Mouse (Mus musculus): ENCODE data around the gene Idh1. TPM values are rescaled to one million over a fixed set of nuclear protein-coding genes. Genes with fewer than 3 reads are reported as not detected.
"Not testable (repeated sequence)": the region's sequence is repeated elsewhere in the genome, so short reads cannot be mapped to it uniquely, and the experiment has no call there.

Idh1 gene
- 175 and 180 TPM in 2 replicates for polyA plus RNA-seq (2016; fragmentation: Nextera tagmentation; extraction: Ambion mirVana)

DNA sequence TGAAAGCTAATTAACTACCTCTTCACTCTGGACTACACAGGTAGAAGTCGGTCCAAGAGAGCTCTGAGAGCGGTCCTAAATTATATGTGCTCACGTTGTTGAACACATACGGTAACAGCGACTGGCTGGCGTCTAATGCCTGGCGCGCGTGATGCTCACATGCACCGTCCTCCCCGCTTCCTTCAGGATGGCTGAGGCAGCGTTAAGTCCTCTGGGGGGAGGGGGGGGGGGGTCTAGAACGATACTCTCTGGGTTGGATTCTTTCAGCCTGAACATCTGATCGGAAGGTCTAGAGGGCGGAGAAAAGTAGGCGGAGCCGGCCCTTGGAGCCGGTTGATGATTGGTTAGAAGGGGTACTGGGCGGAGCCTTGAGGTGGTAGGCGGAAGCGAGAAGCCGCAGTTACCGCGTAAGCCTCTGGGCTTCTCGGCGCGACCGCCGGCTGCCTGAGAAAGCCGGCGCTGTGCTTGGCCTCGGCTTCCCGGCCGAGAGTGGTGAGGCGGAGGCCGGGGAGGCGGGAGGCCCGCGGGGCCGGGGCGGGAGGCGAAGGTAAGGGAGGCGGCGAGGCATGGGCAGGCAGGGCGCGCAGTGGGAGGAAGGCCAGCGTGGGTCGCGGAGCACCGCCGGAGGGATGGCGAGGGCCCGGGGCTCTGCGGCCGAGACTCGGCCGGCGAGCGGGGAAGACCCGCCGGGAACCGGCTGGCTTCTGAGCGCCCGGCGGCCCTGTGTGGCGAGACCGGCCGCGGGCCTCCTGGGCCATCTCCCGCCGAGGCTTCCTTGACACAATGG, at the start of gene Idh1, which contains the start of gene Pikfyve:
Gene Idh1, minus strand, starts transcription at position 214 of the 787 bp plus-strand sequence.
Gene Pikfyve, plus strand, starts transcription at position 397 of the 787 bp plus-strand sequence.
- H3K36me3 ChIP-seq: no peaks in the 10 kb centered on the region
- peak; percentile 94 for ATAC-seq (ENCODE audit: insufficient number of reproducible peaks, insufficient read depth, low FRiP score, low TSS enrichment)
- no peaks in the 10 kb centered on the region for H3K27me3 ChIP-seq
- no peaks in the 10 kb centered on the region for H3K9me3 ChIP-seq
- peak within 1 kb of the TSS; percentile 93 for H3K4me3 ChIP-seq
- 1% methylated on average over 70 of the region's 71 CpGs for WGBS
- H3K4me1 ChIP-seq: peaks cover 13% of the 10 kb centered on the region; the same call in 1 of the 2 replicates
- H3K27ac ChIP-seq: peak within 1 kb of the TSS; percentile 86
- H3K9ac ChIP-seq: peak within 1 kb of the TSS; percentile 87
- peak within 1 kb of the TSS; percentile 79 for H3K4me2 ChIP-seq (replicated peaks)

DNA sequence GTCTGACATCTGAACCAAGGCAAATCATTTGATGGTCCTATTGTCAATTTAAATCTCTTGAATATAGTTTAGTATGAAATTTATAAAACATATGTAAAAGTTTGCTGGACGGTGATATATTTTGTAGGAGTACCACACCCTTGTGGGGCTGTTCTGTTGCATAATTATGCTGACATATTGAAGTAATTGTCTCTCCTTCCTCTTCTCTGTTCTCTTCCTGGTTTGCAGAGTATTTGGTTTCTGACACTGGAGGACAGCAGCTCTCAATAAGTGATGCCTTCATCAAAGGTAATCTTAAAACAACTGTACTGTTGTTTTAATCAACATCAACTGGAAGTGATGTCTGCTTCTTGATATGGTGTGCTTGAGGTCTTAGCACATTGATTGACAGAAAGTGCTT, 44.3 kb upstream of the Idh1 start:
- no peaks in the 10 kb centered on the region for H3K9me3 ChIP-seq
- H3K4me1 ChIP-seq: no peaks in the 10 kb centered on the region
- H3K4me2 ChIP-seq (replicated peaks): no peak overlapping the region
- no peaks in the 10 kb centered on the region for H3K27me3 ChIP-seq
- ATAC-seq (ENCODE audit: insufficient number of reproducible peaks, insufficient read depth, low FRiP score, low TSS enrichment): no peak
- H3K36me3 ChIP-seq: peaks cover 10% of the 10 kb centered on the region
- no peak overlapping the region for H3K27ac ChIP-seq
- no peak overlapping the region for H3K9ac ChIP-seq
- no peak overlapping the region for H3K4me3 ChIP-seq
- WGBS: 48% methylated on average over 1 of the region's 1 CpGs

DNA sequence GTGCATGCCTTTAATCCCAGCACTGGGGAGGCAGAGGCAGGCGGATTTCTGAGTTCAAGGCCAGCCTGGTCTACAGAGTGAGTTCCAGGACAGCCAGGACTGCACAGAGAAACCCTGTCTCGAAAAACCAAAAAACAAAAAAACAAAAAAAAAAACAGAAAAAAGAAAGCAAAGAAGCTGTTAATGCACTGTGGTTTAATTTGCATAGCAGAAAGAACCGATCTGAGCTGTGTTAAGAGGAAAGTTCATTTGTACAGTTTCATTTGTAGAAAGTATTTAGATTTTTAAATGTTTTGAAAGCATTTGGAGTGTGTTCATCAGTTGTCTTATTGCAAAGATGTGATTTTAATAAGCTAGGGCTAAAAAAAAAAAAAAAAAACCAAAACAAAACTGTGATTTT, 43.5 kb upstream of the Idh1 start:
- H3K4me1 ChIP-seq; ATAC-seq (ENCODE audit: insufficient number of reproducible peaks, insufficient read depth, low FRiP score, low TSS enrichment); H3K4me2 ChIP-seq (replicated peaks); H3K27ac ChIP-seq; H3K27me3 ChIP-seq; H3K4me3 ChIP-seq; H3K9ac ChIP-seq; H3K9me3 ChIP-seq: not testable (repeated sequence)
- H3K36me3 ChIP-seq: peaks cover 10% of the 10 kb centered on the region
- 77% methylated on average over 3 of the region's 3 CpGs for WGBS

DNA sequence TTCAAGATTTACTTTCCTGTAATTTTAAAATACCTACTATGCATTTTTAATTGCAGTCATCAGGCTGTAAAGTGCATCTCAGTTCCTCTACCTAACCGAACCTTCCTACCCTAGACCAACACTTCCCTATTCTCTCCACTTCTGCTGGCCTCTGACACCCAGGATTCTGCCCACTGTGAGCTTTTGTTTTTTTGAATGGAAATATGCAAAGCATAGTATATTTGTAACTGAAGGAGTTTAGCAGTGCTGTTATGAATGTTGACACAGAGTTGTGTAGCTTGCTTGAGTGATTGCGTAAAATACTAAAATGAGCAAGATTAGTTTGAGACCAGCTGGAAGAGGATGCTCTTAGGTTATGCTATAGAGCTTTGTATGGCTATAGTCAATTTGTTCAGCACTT, 41.4 kb upstream of the Idh1 start:
- ATAC-seq (ENCODE audit: insufficient number of reproducible peaks, insufficient read depth, low FRiP score, low TSS enrichment): no peak
- H3K27ac ChIP-seq: no peak overlapping the region
- H3K36me3 ChIP-seq: peaks cover 11% of the 10 kb centered on the region
- no peak overlapping the region for H3K9ac ChIP-seq
- no peaks in the 10 kb centered on the region for H3K27me3 ChIP-seq
- no peak overlapping the region for H3K4me3 ChIP-seq
- 86% methylated on average over 2 of the region's 2 CpGs for WGBS
- no peaks in the 10 kb centered on the region for H3K9me3 ChIP-seq
- no peak overlapping the region for H3K4me2 ChIP-seq (replicated peaks)
- H3K4me1 ChIP-seq: no peaks in the 10 kb centered on the region

DNA sequence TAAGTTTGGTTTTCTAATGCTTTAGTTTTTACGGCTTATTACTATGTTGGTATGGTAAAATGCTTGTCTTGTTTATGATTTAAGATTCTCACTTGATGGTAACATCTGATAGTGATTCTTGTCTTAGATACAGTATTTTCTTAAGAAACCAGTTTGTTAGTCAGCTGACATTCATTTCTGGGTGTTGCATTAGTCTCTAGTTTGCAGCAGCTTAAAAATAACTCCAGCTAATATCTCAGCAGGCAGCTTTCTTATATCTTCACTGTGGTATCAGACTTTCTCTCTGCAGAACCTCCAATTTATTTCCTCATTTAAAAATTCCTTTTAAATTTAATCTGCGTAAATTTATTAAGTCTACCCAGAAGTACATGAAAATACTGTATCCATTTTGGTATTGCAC, 37.4 kb upstream of the Idh1 start:
- H3K4me2 ChIP-seq (replicated peaks): no peak overlapping the region
- H3K9me3 ChIP-seq: no peaks in the 10 kb centered on the region
- no peak overlapping the region for H3K9ac ChIP-seq
- no peak overlapping the region for H3K27ac ChIP-seq
- H3K4me3 ChIP-seq: no peak overlapping the region
- 96% methylated on average over 2 of the region's 2 CpGs for WGBS
- H3K27me3 ChIP-seq: no peaks in the 10 kb centered on the region
- peaks cover 22% of the 10 kb centered on the region for H3K36me3 ChIP-seq
- ATAC-seq (ENCODE audit: insufficient number of reproducible peaks, insufficient read depth, low FRiP score, low TSS enrichment): no peak
- H3K4me1 ChIP-seq: no peaks in the 10 kb centered on the region

DNA sequence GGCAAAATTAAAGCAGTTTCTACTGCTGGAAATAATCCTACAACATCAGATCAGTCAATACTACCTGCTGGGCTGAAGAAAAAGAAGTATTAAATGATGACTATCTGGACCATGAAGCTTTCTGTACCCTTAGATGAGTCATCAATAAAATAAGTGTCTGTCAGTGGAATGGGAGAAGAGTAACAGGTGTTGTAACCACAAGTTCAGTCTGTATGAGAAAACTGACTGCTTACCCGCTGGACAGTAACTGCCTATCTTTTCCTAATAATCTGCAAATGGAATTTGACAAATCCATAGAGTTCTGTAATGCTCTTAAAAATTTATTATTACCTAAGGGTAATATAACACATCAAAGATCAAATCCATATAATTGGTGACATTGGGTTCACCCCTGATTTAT, 31.7 kb upstream of the Idh1 start:
- Histone ChIP-seq H3K4me3 (no peak overlapping the region), H3K27ac (no peak overlapping the region), H3K9me3 (no peaks in the 10 kb centered on the region), H3K4me1 (no peaks in the 10 kb centered on the region), H3K36me3 (peaks cover 20% of the 10 kb centered on the region; the same call in 1 of the 2 replicates), H3K9ac (no peak overlapping the region), H3K27me3 (no peaks in the 10 kb centered on the region), H3K4me2 (replicated peaks) (no peak overlapping the region)
- no peak for ATAC-seq (ENCODE audit: insufficient number of reproducible peaks, insufficient read depth, low FRiP score, low TSS enrichment)
- 100% methylated on average over 1 of the region's 1 CpGs for WGBS

DNA sequence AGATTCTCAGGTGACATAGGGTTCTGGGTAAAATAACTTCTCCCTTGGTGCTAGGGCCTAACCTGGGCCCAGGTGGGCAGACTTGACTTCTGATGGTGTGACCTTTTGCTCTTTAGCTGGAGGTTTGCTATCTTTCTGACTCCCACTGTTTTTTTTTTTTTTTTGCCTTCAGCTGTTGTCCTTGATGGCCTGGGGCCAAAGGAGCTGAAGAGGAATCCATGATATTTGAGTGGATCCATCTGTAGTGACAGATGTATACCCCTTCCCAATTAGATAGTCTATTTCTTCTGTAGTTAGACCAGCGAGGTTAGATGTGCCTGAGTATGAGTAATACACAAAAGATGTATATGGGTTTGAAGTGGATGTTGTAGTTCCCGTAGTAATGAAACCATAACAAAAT, 31.3 kb upstream of the Idh1 start:
- H3K4me1 ChIP-seq: no peaks in the 10 kb centered on the region
- H3K9ac ChIP-seq: no peak overlapping the region
- no peaks in the 10 kb centered on the region for H3K9me3 ChIP-seq
- H3K27ac ChIP-seq: no peak overlapping the region
- peaks cover 20% of the 10 kb centered on the region; the same call in 1 of the 2 replicates for H3K36me3 ChIP-seq
- WGBS: 84% methylated on average over 2 of the region's 2 CpGs
- no peak overlapping the region for H3K4me3 ChIP-seq
- no peaks in the 10 kb centered on the region for H3K27me3 ChIP-seq
- no peak overlapping the region for H3K4me2 ChIP-seq (replicated peaks)
- no peak for ATAC-seq (ENCODE audit: insufficient number of reproducible peaks, insufficient read depth, low FRiP score, low TSS enrichment)

DNA sequence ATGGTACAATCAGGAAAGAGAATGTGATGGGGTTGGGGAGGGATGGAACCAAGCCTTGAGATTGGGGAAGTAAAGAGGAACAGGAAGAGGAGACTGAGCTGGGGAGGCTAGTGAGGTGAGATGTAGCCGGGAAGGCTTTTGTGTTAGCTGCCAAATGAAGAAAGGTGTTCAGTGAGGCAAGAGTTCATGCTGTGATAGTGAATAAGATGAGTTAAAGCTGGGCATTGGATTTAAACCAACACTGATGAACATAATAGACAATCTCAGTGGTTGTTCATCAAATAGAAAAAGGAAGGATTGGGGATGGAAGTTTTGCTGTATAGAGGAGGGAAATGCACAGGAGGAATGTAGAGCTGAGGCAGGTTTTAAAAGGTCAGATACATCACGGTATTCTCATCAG, 26.9 kb upstream of the Idh1 start:
- no peaks in the 10 kb centered on the region for H3K4me1 ChIP-seq
- no peak overlapping the region for H3K27ac ChIP-seq
- H3K27me3 ChIP-seq: no peaks in the 10 kb centered on the region
- no peak overlapping the region for H3K4me3 ChIP-seq
- peaks cover 33% of the 10 kb centered on the region for H3K36me3 ChIP-seq
- WGBS: 52% methylated on average over 2 of the region's 2 CpGs
- no peak overlapping the region for H3K4me2 ChIP-seq (replicated peaks)
- no peak overlapping the region for H3K9ac ChIP-seq
- peaks cover 13% of the 10 kb centered on the region; the same call in 1 of the 2 replicates for H3K9me3 ChIP-seq
- ATAC-seq (ENCODE audit: insufficient number of reproducible peaks, insufficient read depth, low FRiP score, low TSS enrichment): no peak

DNA sequence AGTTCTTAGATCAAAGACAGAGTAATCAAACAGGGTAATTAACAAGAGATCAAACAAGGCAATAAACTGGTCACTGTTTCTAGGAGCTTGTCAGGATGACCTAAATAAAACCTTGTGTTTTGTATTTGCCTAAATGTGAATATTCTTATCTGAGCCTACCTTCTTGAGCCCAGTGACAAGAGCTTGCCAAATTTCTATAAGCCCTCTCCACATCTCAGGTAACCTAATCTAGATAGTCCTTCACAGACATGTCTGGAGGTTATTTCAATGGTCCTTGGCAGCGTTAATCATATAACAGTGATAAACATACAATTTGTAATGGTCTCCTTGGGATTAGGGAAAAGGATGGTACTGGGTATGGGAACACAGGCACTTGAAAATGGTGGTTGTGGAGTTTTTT, 18.0 kb upstream of the Idh1 start:
- H3K4me3 ChIP-seq: no peak overlapping the region
- no peak overlapping the region for H3K4me2 ChIP-seq (replicated peaks)
- H3K27me3 ChIP-seq: no peaks in the 10 kb centered on the region
- 86% methylated on average over 1 of the region's 1 CpGs for WGBS
- H3K4me1 ChIP-seq: no peaks in the 10 kb centered on the region
- H3K9ac ChIP-seq: no peak overlapping the region
- H3K36me3 ChIP-seq: peaks cover 44% of the 10 kb centered on the region
- no peak overlapping the region for H3K27ac ChIP-seq
- no peaks in the 10 kb centered on the region for H3K9me3 ChIP-seq
- ATAC-seq (ENCODE audit: insufficient number of reproducible peaks, insufficient read depth, low FRiP score, low TSS enrichment): no peak

DNA sequence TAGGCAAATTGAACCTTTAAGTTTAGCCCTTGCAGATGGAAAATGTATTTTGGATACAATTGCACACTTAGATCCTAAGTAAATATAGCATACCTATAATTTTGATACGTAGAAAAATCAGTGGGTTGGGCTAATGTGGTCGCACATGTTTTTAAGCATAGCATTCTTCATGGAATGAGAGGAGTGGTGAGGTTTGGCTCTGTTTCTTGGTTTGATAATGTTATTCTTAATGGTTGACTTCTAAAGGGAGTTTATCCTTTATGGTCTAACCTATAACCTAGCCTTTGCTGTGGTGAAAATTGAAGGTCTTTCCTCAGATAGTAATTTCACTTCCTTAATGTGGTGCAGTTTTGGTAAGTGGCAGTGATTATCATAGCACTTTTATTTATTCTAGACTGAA, 12.6 kb upstream of the Idh1 start:
- Histone ChIP-seq H3K36me3 (peaks cover 21% of the 10 kb centered on the region), H3K27me3 (no peaks in the 10 kb centered on the region), H3K27ac (no peak overlapping the region), H3K4me1 (no peaks in the 10 kb centered on the region), H3K4me2 (replicated peaks) (no peak overlapping the region), H3K9me3 (no peaks in the 10 kb centered on the region), H3K9ac (no peak overlapping the region), H3K4me3 (no peak overlapping the region)
- 92% methylated on average over 2 of the region's 2 CpGs for WGBS
- ATAC-seq (ENCODE audit: insufficient number of reproducible peaks, insufficient read depth, low FRiP score, low TSS enrichment): no peak

DNA sequence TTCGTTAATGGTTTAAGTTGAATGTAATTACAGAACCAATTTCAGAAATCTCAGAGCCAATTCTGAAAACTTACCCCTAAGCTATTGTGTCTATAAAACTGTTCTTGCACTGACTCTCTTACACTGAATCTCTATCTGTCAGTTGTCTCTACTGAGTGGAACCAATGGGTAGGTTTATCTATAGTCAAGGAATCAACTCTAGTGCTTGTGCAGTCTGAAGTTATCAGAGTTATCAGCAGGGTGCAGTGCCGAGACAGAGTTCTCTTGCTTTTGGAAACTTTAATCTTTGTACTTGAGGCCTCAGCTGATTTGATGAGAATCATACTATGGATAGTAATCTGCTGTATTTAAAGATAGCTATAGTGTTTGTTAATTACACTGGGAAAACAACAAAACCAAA, 12.1 kb upstream of the Idh1 start:
- no peak overlapping the region for H3K4me2 ChIP-seq (replicated peaks)
- H3K4me3 ChIP-seq: no peak overlapping the region
- no peak for ATAC-seq (ENCODE audit: insufficient number of reproducible peaks, insufficient read depth, low FRiP score, low TSS enrichment)
- H3K27me3 ChIP-seq: no peaks in the 10 kb centered on the region
- no peak overlapping the region for H3K27ac ChIP-seq
- 87% methylated on average over 2 of the region's 2 CpGs for WGBS
- no peak overlapping the region for H3K9ac ChIP-seq
- H3K4me1 ChIP-seq: no peaks in the 10 kb centered on the region
- no peaks in the 10 kb centered on the region for H3K9me3 ChIP-seq
- peaks cover 17% of the 10 kb centered on the region for H3K36me3 ChIP-seq

DNA sequence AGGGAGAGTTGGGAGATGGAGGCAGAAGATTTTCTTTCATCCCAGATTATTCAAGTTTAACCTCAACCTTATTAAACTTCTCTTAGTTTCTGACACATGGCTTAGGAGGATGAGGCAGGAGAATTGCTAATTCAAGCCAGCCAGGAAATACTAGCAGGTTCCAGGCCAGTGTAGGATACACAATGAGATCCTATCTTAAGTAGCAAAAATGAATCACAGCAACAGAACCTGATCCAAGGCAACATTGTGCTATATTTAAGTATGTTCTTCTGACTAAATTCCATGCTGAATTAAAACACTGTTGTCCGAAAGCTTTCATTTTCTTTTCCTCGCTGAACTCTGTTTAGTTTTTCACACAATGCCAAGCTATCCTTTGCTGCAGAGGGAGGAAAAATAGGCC, 6.9 kb upstream of the Idh1 start:
- Histone ChIP-seq H3K27ac (no peak overlapping the region), H3K9me3 (no peaks in the 10 kb centered on the region), H3K27me3 (no peaks in the 10 kb centered on the region), H3K36me3 (peaks cover 25% of the 10 kb centered on the region), H3K4me3 (no peak overlapping the region), H3K4me2 (replicated peaks) (no peak overlapping the region), H3K4me1 (no peaks in the 10 kb centered on the region), H3K9ac (no peak overlapping the region)
- ATAC-seq (ENCODE audit: insufficient number of reproducible peaks, insufficient read depth, low FRiP score, low TSS enrichment): no peak
- WGBS: 95% methylated on average over 2 of the region's 2 CpGs

Data from embryonic facial prominence, embryonic 12.5 days (tissue).